Mouse (Mus musculus): Measurements from ENCODE around the gene Ube2ql1. TPM values are rescaled to one million over a fixed set of nuclear protein-coding genes. Genes with fewer than 3 reads are reported as not detected.

The Ube2ql1 gene
- polyA plus RNA-seq, 1 experiment from 2014 or later: 0.80 TPM

Other genes with a start within 250 kb of the Ube2ql1 start
- 166 and 173 TPM in 2 replicates for gene Nsun2, start 206.1 kb downstream of the Ube2ql1 start, polyA plus RNA-seq (2016; fragmentation: Nextera tagmentation; extraction: Ambion mirVana)
- 5.0 TPM in 2 replicates for gene Tent4a, start 205.3 kb downstream of the Ube2ql1 start, polyA plus RNA-seq (2016; fragmentation: Nextera tagmentation; extraction: Ambion mirVana)
- 29.0 TPM in 2 replicates for gene Srd5a1, start 128.4 kb downstream of the Ube2ql1 start, polyA plus RNA-seq (2016; fragmentation: Nextera tagmentation; extraction: Ambion mirVana)
- gene Med10, start 62.5 kb upstream of the Ube2ql1 start, polyA plus RNA-seq (2016; fragmentation: Nextera tagmentation; extraction: Ambion mirVana): 170 and 172 TPM in 2 replicates